Mouse (Mus musculus): Measurements from ENCODE around the gene Casq1. TPM values are rescaled to one million over a fixed set of nuclear protein-coding genes. Genes with fewer than 3 reads are reported as not detected.

Gene Casq1
- polyA plus RNA-seq, 1 experiment from 2014 or later = 2.4 TPM

- peak; percentile 51 for DNase-seq (ENCODE audit: low spot score)
- TF ChIP-seq CTCF (IDR thresholded peaks at IDR 0.05; ENCODE audit: low read depth) = no peak
- no peaks in the 10 kb centered on the region for H3K9me3 ChIP-seq (replicated peaks; ENCODE audit: low read length)
- peaks cover 42% of the 10 kb centered on the region for H3K4me1 ChIP-seq (replicated peaks; ENCODE audit: insufficient read depth, low read length)
- H3K4me3 ChIP-seq (replicated peaks; ENCODE audit: low read depth, low read length) = peak overlapping the region; percentile 60
- peak overlapping the region; percentile 80 for H3K4me2 ChIP-seq (ENCODE audit: low read length)
- peak overlapping the region; percentile 80; the same call in 1 of the 2 replicates for H3K9ac ChIP-seq (ENCODE audit: low read depth, low read length)
- no peak for ATAC-seq (replicated peaks; ENCODE audit: low FRiP score, low read depth)
- 6% methylated on average over 7 of the region's 7 CpGs for WGBS
- H3K27me3 ChIP-seq (ENCODE audit: insufficient read depth, low read length) = no peaks in the 10 kb centered on the region
- no peaks in the 10 kb centered on the region for H3K36me3 ChIP-seq (ENCODE audit: insufficient read depth, low read length)
- H3K27ac ChIP-seq = peak overlapping the region; percentile 88
Observed at GRCm38 (mm10) chr1:172207111-172207584, 12.5 kb downstream of the Casq1 start.

- Histone ChIP-seq H3K9ac (ENCODE audit: low read depth, low read length) (peak within 1 kb of the TSS; percentile 80), H3K9me3 (replicated peaks; ENCODE audit: low read length) (no peaks in the 10 kb centered on the region), H3K27me3 (ENCODE audit: insufficient read depth, low read length) (no peaks in the 10 kb centered on the region), H3K4me3 (replicated peaks; ENCODE audit: low read depth, low read length) (peak within 1 kb of the TSS; percentile 60), H3K27ac (peak within 1 kb of the TSS; percentile 88), H3K4me2 (ENCODE audit: low read length) (peak within 1 kb of the TSS; percentile 80), H3K36me3 (ENCODE audit: insufficient read depth, low read length) (no peaks in the 10 kb centered on the region), H3K4me1 (replicated peaks; ENCODE audit: insufficient read depth, low read length) (peaks cover 47% of the 10 kb centered on the region)
- DNase-seq (ENCODE audit: low spot score) = peak; percentile 89
- ATAC-seq (replicated peaks; ENCODE audit: low FRiP score, low read depth) = peak; percentile 55
- 0% methylated on average over 39 of the region's 40 CpGs for WGBS
- no peak for TF ChIP-seq CTCF (IDR thresholded peaks at IDR 0.05; ENCODE audit: low read depth)
Observed at GRCm38 (mm10) chr1:172206141-172206917, 13.3 kb downstream of the Casq1 start, which contains the start of gene Pea15a. Gene Pea15a, minus strand, starts transcription at chr1:172206804.

- ATAC-seq (replicated peaks; ENCODE audit: low FRiP score, low read depth) (no peak), DNase-seq (ENCODE audit: low spot score) (no peak)
- peak overlapping the region; percentile 60 for H3K4me3 ChIP-seq (replicated peaks; ENCODE audit: low read depth, low read length)
- H3K9ac ChIP-seq (ENCODE audit: low read depth, low read length) = peak overlapping the region; percentile 80
- H3K9me3 ChIP-seq (replicated peaks; ENCODE audit: low read length) = no peaks in the 10 kb centered on the region
- peak overlapping the region; percentile 88; the same call in 1 of the 2 replicates for H3K27ac ChIP-seq
- H3K27me3 ChIP-seq (ENCODE audit: insufficient read depth, low read length) = no peaks in the 10 kb centered on the region
- no peaks in the 10 kb centered on the region for H3K36me3 ChIP-seq (ENCODE audit: insufficient read depth, low read length)
- 14% methylated on average over 3 of the region's 3 CpGs for WGBS
- H3K4me1 ChIP-seq (replicated peaks; ENCODE audit: insufficient read depth, low read length) = peaks cover 53% of the 10 kb centered on the region
- peak overlapping the region; percentile 80 for H3K4me2 ChIP-seq (ENCODE audit: low read length)
- TF ChIP-seq CTCF (IDR thresholded peaks at IDR 0.05; ENCODE audit: low read depth) = no peak
Observed at GRCm38 (mm10) chr1:172205741-172206087, 14.0 kb downstream of the Casq1 start.

DNA sequence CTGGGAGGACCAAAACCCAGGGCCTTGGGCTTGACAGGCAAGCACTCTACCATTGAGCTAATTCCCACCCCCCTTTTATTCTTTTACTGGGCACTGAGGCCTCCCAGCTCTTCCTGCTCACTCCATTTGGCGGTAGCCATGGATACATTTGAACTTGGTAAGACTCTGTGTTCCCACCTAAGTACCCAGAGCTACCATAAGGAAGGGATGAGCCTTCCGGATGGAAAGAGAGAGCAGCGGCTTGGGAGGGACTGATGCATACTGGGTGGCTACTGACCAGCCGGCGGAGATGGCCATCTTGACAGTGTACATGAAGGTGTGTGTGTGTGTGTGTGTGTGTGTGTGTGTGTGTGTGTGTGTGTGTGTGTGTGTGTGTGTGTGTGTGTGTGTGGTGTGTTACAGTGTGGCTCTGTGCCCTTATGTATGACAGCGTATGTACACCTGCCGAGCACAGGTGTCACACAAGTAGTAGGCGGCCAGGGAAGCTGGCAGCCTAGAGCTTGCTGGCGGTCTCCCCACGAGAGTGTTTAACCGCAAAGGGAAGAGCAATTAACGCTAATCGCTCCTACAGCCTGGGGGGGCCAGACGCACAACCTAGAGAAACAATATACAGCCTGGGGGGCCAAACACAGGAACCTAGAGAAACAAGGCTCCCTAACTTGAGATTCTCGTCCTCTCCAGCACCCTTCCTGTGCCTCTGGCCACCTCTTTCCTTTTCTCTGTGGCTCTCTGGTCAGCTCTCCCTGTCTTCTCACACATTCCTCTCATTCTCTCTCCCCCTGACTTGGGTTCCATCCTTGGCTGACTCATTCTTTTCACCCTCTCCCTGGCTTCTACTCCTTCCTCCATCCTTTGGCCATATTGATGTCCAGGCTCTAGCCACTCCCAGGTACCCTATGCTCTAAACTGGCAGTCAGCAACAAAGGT, 14.6 kb downstream of the Casq1 start:
- no peaks in the 10 kb centered on the region for H3K27me3 ChIP-seq (ENCODE audit: insufficient read depth, low read length)
- peaks cover 53% of the 10 kb centered on the region for H3K4me1 ChIP-seq (replicated peaks; ENCODE audit: insufficient read depth, low read length)
- 0 out of 2 replicates have a peak, but pooled peaks cover 2% of the 10 kb centered on the region for H3K36me3 ChIP-seq (ENCODE audit: insufficient read depth, low read length)
- TF ChIP-seq CTCF (IDR thresholded peaks at IDR 0.05; ENCODE audit: low read depth) = no peak
- ATAC-seq (replicated peaks; ENCODE audit: low FRiP score, low read depth) (no peak), DNase-seq (ENCODE audit: low spot score) (no peak)
- H3K4me2 ChIP-seq (ENCODE audit: low read length) = peak overlapping the region; percentile 80
- H3K4me3 ChIP-seq (replicated peaks; ENCODE audit: low read depth, low read length) = peak overlapping the region; percentile 60; the same call in 1 of the 2 replicates
- no peaks in the 10 kb centered on the region for H3K9me3 ChIP-seq (replicated peaks; ENCODE audit: low read length)
- H3K27ac ChIP-seq = peak overlapping the region; percentile 79
- WGBS = 41% methylated on average over 15 of the region's 15 CpGs
- H3K9ac ChIP-seq (ENCODE audit: low read depth, low read length) = no peak overlapping the region; the same call in 1 of the 2 replicates

GRCm38 (mm10) chr1:172204033-172204813, 15.4 kb downstream of the Casq1 start:
- Histone ChIP-seq H3K4me3 (replicated peaks; ENCODE audit: low read depth, low read length) (no peak overlapping the region), H3K27me3 (ENCODE audit: insufficient read depth, low read length) (no peaks in the 10 kb centered on the region), H3K36me3 (ENCODE audit: insufficient read depth, low read length) (peaks cover 11% of the 10 kb centered on the region; the same call in 1 of the 2 replicates), H3K4me1 (replicated peaks; ENCODE audit: insufficient read depth, low read length) (peaks cover 53% of the 10 kb centered on the region), H3K27ac (peak overlapping the region; percentile 79), H3K4me2 (ENCODE audit: low read length) (peak overlapping the region; percentile 80), H3K9me3 (replicated peaks; ENCODE audit: low read length) (no peaks in the 10 kb centered on the region), H3K9ac (ENCODE audit: low read depth, low read length) (0 out of 2 replicates have a peak overlapping the region, but pooled peaks have one; percentile 5)
- no peak for TF ChIP-seq CTCF (IDR thresholded peaks at IDR 0.05; ENCODE audit: low read depth)
- ATAC-seq (replicated peaks; ENCODE audit: low FRiP score, low read depth) (no peak), DNase-seq (ENCODE audit: low spot score) (peak; percentile 71)
- WGBS = 19% methylated on average over 9 of the region's 9 CpGs

Measured in kidney, postnatal 0 days (tissue).